Mouse (Mus musculus) heart, adult 2 months (tissue): ENCODE measurements at regions not wholly inside any gene's neighbourhood (a gene's known extent, or its start where the extent isn't known, plus 50 kb on each side); places are given as distances from the start of the nearest gene placed in this dataset.

Experiments
- CTCF ChIP-seq: fragments of 200-600 bp; IDR thresholded peaks from 2 replicates; pipeline ENCODE4 v1.8.1; 2022; ENCODE audit warnings: antibody characterized with exemption, mild to moderate bottlenecking, moderate library complexity
- EP300 ChIP-seq: fragments of 200-500 bp; IDR thresholded peaks from 2 replicates; pipeline ENCODE4 v1.6.1; 2011; ENCODE audit warnings: low read depth, low read length, control low read depth; ENCODE audit not compliant: insufficient read depth

DNA sequence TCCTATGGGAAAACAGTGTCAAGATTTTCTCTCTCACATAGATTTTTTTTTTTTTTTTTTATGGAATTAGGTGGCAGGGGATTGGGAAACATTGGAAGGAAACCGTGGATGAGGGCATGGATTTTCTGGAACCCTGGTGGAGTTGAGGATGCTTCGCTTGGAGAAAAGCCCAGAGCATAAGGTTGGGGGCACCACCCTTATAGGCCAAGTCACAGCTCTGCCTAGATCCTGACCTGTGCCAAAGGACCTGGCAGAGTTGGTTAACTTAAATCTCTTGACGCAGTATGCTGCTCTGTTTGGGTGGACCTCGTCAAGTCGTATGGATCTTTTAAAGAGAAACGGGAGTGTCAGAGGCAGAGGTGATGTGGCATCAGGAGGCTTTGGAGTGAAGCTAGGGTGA lies 130.1 kb downstream of the 9530068E07Rik start:
- TF ChIP-seq CTCF (no peak), EP300 (no peak)
